7 mouse cellular contexts compared by ENCODE assay signal in the genomic region with DNA sequence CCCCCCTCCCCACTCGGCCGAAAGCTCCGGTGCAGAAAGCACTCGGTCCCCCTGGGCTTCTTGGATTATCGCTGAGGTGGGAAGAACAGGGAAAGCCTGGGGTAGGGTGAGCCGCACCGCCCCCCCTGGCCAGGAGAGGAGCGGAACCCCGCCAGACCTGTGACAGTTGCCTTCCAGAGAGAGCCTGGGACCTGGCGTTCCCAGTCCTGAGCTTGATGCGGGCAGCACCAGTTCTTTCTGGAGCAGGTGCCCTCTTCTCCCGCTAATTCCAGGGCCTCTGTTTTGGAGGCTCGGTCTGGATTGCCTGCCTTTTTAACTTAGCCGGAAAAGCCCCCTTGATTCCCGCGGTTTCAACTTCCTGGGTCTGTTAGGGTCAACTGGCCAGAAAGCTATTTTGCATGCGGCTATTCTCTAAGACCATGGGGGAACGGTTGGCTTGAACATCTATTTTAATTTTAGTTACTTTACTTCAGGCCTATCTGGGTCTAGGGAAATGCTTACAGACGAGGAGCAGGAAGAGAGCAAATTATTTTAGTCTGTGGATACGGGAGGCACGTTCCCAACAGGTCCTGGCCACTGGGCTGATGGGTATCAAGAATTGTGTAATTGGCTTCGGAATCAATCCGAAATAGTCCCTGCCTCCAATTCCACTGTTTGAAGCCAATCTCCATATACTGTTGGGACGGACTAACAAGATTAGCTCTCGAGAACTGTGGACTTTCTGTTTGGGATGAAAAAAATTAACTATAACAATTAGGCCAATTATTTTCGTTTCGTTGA. TPM values are rescaled to one million over a fixed set of nuclear protein-coding genes. Genes with fewer than 3 reads are reported as not detected.
A peak's percentile ranks its signal among the peaks of the same experiment; 100 is the strongest.
DNase-seq lines count a peak whose midpoint lies in the region; ATAC-seq and TF ChIP-seq lines count a peak whose summit lies in the region.

No protein-coding gene starts in this region.

- DNase-seq in hindbrain, embryonic 14.5 days (ENCODE audit: low spot score) = peak; percentile 24
- DNase-seq in hindbrain, postnatal 0 days (ENCODE audit: low spot score) = no peak
- no peak for DNase-seq in ES-E14 (ENCODE audit: low read depth, low spot score)
- no peak for DNase-seq in cerebellum, postnatal 36 days
- no peak for DNase-seq in right cerebral cortex, postnatal 36 days (ENCODE audit: low spot score in 2 of 2)

- 3% methylated on average over 27 of the region's 27 CpGs for WGBS in hindbrain, embryonic 14.5 days
- 3% methylated on average over 27 of the region's 27 CpGs for WGBS in hindbrain, postnatal 0 days
- 3% methylated on average over 27 of the region's 27 CpGs for WGBS in embryonic facial prominence, embryonic 12.5 days
- WGBS in limb, embryonic 12.5 days = 2% methylated on average over 27 of the region's 27 CpGs

- no peaks in the 10 kb centered on the region for H3K9me3 ChIP-seq in hindbrain, embryonic 14.5 days (ENCODE audit: control insufficient read depth, low read length)
- no peaks in the 10 kb centered on the region for H3K9me3 ChIP-seq in hindbrain, postnatal 0 days (ENCODE audit: low read length)
- no peaks in the 10 kb centered on the region for H3K9me3 ChIP-seq in ES-E14 (ENCODE audit: control insufficient read depth, insufficient read depth, low read depth, low read length)
- no peaks in the 10 kb centered on the region for H3K9me3 ChIP-seq in embryonic facial prominence, embryonic 12.5 days
- no peaks in the 10 kb centered on the region for H3K9me3 ChIP-seq in limb, embryonic 12.5 days

- ATAC-seq in hindbrain, embryonic 14.5 days (ENCODE audit: low FRiP score) = no peak
- no peak for ATAC-seq in hindbrain, postnatal 0 days
- ATAC-seq in embryonic facial prominence, embryonic 12.5 days (ENCODE audit: insufficient number of reproducible peaks, insufficient read depth, low FRiP score, low TSS enrichment) = no peak
- ATAC-seq in limb, embryonic 12.5 days (ENCODE audit: insufficient number of reproducible peaks, insufficient read depth, low FRiP score, low TSS enrichment, low read depth) = no peak

- H3K9ac ChIP-seq in hindbrain, embryonic 14.5 days = no peak overlapping the region
- H3K9ac ChIP-seq in hindbrain, postnatal 0 days (replicated peaks; ENCODE audit: low read length) = no peak overlapping the region
- no peak overlapping the region; the same call in 1 of the 2 replicates for H3K9ac ChIP-seq in ES-E14 (ENCODE audit: insufficient read depth, low read depth, low read length, poor library complexity, severe bottlenecking)
- H3K9ac ChIP-seq in embryonic facial prominence, embryonic 12.5 days = no peak overlapping the region
- no peak overlapping the region for H3K9ac ChIP-seq in limb, embryonic 12.5 days (replicated peaks)

- no peak overlapping the region for H3K4me2 ChIP-seq in hindbrain, embryonic 14.5 days (replicated peaks)
- no peak overlapping the region for H3K4me2 ChIP-seq in hindbrain, postnatal 0 days (ENCODE audit: low read depth, low read length)
- H3K4me2 ChIP-seq in embryonic facial prominence, embryonic 12.5 days (replicated peaks) = peak overlapping the region; percentile 42
- H3K4me2 ChIP-seq in limb, embryonic 12.5 days = peak overlapping the region; percentile 45

- no peak for TF ChIP-seq CTCF in hindbrain, postnatal 0 days (IDR thresholded peaks at IDR 0.05; ENCODE audit: low read depth)

- no peak overlapping the region for H3K27ac ChIP-seq in hindbrain, embryonic 14.5 days
- H3K27ac ChIP-seq in hindbrain, postnatal 0 days = no peak overlapping the region
- H3K27ac ChIP-seq in ES-E14 (ENCODE audit: insufficient read depth, low read depth, low read length, poor library complexity, severe bottlenecking) = no peak overlapping the region
- no peak overlapping the region for H3K27ac ChIP-seq in embryonic facial prominence, embryonic 12.5 days
- H3K27ac ChIP-seq in limb, embryonic 12.5 days = no peak overlapping the region

- peaks cover 99% of the 10 kb centered on the region for H3K27me3 ChIP-seq in hindbrain, embryonic 14.5 days (ENCODE audit: control insufficient read depth, insufficient read depth, low read length)
- peaks cover 74% of the 10 kb centered on the region for H3K27me3 ChIP-seq in hindbrain, postnatal 0 days (ENCODE audit: insufficient read depth, low read length)
- peaks cover 89% of the 10 kb centered on the region for H3K27me3 ChIP-seq in embryonic facial prominence, embryonic 12.5 days
- H3K27me3 ChIP-seq in limb, embryonic 12.5 days = peaks cover 94% of the 10 kb centered on the region

- no peaks in the 10 kb centered on the region for H3K36me3 ChIP-seq in hindbrain, embryonic 14.5 days (replicated peaks; ENCODE audit: control insufficient read depth, insufficient read depth)
- H3K36me3 ChIP-seq in hindbrain, postnatal 0 days (ENCODE audit: insufficient read depth, low read length) = no peaks in the 10 kb centered on the region
- H3K36me3 ChIP-seq in ES-E14 (ENCODE audit: control insufficient read depth, insufficient read depth, low read length, poor library complexity, severe bottlenecking) = peaks cover 10% of the 10 kb centered on the region
- no peaks in the 10 kb centered on the region for H3K36me3 ChIP-seq in embryonic facial prominence, embryonic 12.5 days
- H3K36me3 ChIP-seq in limb, embryonic 12.5 days = no peaks in the 10 kb centered on the region

- H3K4me1 ChIP-seq in hindbrain, embryonic 14.5 days (replicated peaks; ENCODE audit: control insufficient read depth, insufficient read depth, low read length) = peaks cover 12% of the 10 kb centered on the region; the same call in 1 of the 2 replicates
- H3K4me1 ChIP-seq in hindbrain, postnatal 0 days (ENCODE audit: insufficient read depth, low read length) = no peaks in the 10 kb centered on the region
- peaks cover 6 to 19% of the 10 kb centered on the region in 2 experiments for H3K4me1 ChIP-seq in ES-E14 (ENCODE audit: control insufficient read depth in 2 of 2, insufficient read depth in 2 of 2, low read length in 2 of 2, poor library complexity in 1 of 2)
- peaks cover 44% of the 10 kb centered on the region for H3K4me1 ChIP-seq in embryonic facial prominence, embryonic 12.5 days
- H3K4me1 ChIP-seq in limb, embryonic 12.5 days (replicated peaks) = peaks cover 62% of the 10 kb centered on the region

- no peak overlapping the region for H3K4me3 ChIP-seq in hindbrain, embryonic 14.5 days (replicated peaks; ENCODE audit: low read length)
- no peak overlapping the region for H3K4me3 ChIP-seq in hindbrain, postnatal 0 days (ENCODE audit: low read length)
- H3K4me3 ChIP-seq in ES-E14 (ENCODE audit: insufficient read depth in 1 of 2, low read depth in 1 of 2, low read length in 2 of 2, poor library complexity in 1 of 2, severe bottlenecking in 1 of 2) = peak overlapping the region; percentile 59 to 64
- peak overlapping the region; percentile 17; the same call in 1 of the 2 replicates for H3K4me3 ChIP-seq in embryonic facial prominence, embryonic 12.5 days
- peak overlapping the region; percentile 27 for H3K4me3 ChIP-seq in limb, embryonic 12.5 days (replicated peaks)

- in situ Hi-C loops in ES-E14 (cut with MboI; ENCODE audit: low sequenced_read_pairs in 2 of 2, unreplicated experiment in 2 of 2) = no loop called here

TF ChIP-seq in ES-E14, 5 proteins besides CTCF, POLR2A, EP300 and RAD21:
- no peak for TF ChIP-seq ZC3H11A (IDR thresholded peaks at IDR 0.05; ENCODE audit: borderline replicate concordance, low read depth, low read length)
- TF ChIP-seq ZNF384 (IDR thresholded peaks at IDR 0.05; ENCODE audit: low read depth, low read length) = no peak
- TF ChIP-seq MAFK (IDR thresholded peaks at IDR 0.05; ENCODE audit: insufficient read depth, low read depth, low read length) = no peak
- TF ChIP-seq CHD2 (IDR thresholded peaks at IDR 0.05; ENCODE audit: low read depth, low read length) = no peak
- TF ChIP-seq HCFC1 (IDR thresholded peaks at IDR 0.05; ENCODE audit: borderline replicate concordance, insufficient read depth, low read length) = no peak

RNA-seq across cellular contexts. Expression of a gene that starts 1.4 kb away (rescaled TPM):
- 0.28 and 0.30 TPM in 2 replicates for polyA plus RNA-seq in hindbrain, embryonic 14.5 days (2014; fragmentation: Nextera tagmentation; extraction: Ambion mirVana)
- 0.14 and 0.47 TPM in 2 replicates for total RNA-seq in hindbrain, postnatal 0 days (2014; rRNA removed)
- polyA plus RNA-seq in hindbrain, postnatal 0 days (2015; fragmentation: Nextera tagmentation; extraction: Ambion mirVana) = 0.31 and 0.43 TPM in 2 replicates
- total RNA-seq in ES-E14 (2012; rRNA removed) = 18.2 and 19.7 TPM in 2 replicates
- 15.4 and 16.0 TPM in 2 replicates for polyA plus RNA-seq in embryonic facial prominence, embryonic 12.5 days (2016; fragmentation: Nextera tagmentation; extraction: Ambion mirVana)
- polyA plus RNA-seq in limb, embryonic 12.5 days (2016; fragmentation: Nextera tagmentation; extraction: Ambion mirVana) = 4.4 and 4.5 TPM in 2 replicates

Comparison
In these comparisons a context has a peak if more than half of its experiments do, and no peak if none do; other contexts are left out.
1. H3K4me2 ChIP-seq: peak in embryonic facial prominence, embryonic 12.5 days (single experiment) and limb, embryonic 12.5 days (single experiment); none in hindbrain, embryonic 14.5 days (single experiment) and hindbrain, postnatal 0 days (single experiment).
2. H3K4me3 ChIP-seq: peak in ES-E14 (2 of 2), embryonic facial prominence, embryonic 12.5 days (single experiment) and limb, embryonic 12.5 days (single experiment); none in hindbrain, embryonic 14.5 days (single experiment) and hindbrain, postnatal 0 days (single experiment).